Mouse (Mus musculus) left cerebral cortex, adult 9 months (tissue): ENCODE results near the gene Atp5c1.
A peak's percentile ranks its signal among the peaks of the same experiment; 100 is the strongest.

Source experiments
- DNase-seq, 2 experiments: peaks; one replicate each; pipeline ENCODE4 v3.0.0; 2022; ENCODE audit warnings: low spot score in 2 of 2

The Atp5c1 gene

DNA sequence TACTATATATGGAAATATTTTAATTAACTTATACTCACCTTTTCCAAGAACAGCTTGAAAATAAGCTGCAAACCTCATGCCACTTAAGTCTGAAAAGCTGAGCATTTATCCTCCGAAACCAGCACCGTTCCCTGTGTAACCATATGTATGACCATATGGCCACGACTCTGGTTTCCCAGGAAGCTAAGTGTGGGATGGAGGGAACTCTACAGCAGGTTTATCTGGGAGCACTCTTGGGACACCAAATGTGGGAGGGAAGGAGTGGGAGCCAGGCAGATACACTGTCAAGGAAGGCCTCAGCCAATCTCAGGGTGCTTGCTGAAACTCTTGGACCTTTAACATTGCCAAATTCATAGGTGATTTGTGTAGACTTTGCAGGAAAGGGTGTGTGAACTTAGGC is 29.4 kb downstream of the Atp5c1 start:
- DNase-seq, result peak; percentile 44 to 79

DNA sequence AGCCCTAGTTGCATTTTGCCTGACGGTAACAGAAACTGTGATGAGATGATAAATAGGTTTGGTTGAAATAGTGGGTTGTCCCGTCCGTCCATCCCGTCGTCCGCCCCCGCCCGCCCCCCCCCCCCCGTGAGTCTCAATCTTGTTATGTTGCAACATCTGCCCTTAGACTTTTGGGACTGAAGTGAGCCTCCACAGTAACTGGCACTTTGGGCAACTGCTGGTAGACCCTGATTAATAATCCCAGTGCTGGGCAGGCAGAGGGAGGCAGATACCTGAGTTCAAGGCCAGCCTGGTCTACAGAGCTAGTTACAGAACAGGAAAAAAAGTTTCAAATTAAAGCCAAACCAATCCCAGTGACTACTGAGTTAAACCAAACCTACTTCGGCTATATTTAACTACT is 30.9 kb downstream of the Atp5c1 start:
- no peak for DNase-seq

- DNase-seq, result peak; percentile 62 to 90
Measured at GRCm38 (mm10) chr2:10048461-10048860, 31.8 kb downstream of the Atp5c1 start, which contains the start of gene Taf3. Gene Taf3 (minus strand): TSS chr2:10048596.

GRCm38 (mm10) chr2:10047758-10048436 is 32.4 kb downstream of the Atp5c1 start:
- DNase-seq, result no peak

DNA sequence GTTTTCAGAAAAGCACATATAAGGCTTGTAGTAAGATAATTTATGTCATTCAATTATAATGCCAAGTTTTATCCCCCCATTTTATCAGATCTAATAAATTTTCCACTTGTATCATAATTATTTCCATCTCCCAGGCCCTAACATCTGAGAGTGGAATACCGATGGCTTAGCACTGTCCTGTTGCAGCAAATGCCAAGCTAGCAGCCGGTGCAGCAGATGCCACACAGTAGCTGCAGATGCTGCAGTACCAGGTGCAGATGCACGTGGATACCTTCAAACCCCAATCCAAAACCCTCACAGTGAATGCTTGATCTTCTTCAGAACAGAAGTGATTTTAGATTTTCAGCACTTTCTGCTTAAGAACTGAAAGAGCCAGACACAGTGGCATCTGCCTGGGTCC is 45.3 kb downstream of the Atp5c1 start:
- DNase-seq, result no peak

GRCm38 (mm10) chr2:10033684-10034083 is 46.6 kb downstream of the Atp5c1 start:
- no peak for DNase-seq

- DNase-seq, result no peak
Measured at GRCm38 (mm10) chr2:10029755-10030154, 50.6 kb downstream of the Atp5c1 start.

DNA sequence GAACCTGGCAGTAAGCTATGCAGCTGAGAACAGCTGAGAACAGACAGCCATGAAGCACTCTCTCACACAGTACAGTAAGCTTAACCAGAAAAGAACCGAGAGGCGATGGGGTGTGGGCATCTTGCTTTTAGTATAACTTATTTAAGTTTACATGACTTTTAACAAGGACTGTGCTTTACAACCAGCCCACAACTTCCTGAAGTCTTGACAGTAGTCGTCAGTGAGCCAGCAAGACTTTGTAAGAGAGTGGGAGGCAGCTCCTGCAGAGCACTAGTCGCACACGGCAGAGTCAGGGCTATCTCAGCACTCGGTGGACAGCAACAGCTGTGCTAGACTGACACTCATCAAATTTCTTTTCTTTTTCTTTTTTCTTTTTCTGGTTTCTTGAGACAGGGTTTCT is 56.0 kb downstream of the Atp5c1 start:
- no peak for DNase-seq

- DNase-seq, result no peak
Measured at GRCm38 (mm10) chr2:10021296-10021695, 59.0 kb downstream of the Atp5c1 start.

DNA sequence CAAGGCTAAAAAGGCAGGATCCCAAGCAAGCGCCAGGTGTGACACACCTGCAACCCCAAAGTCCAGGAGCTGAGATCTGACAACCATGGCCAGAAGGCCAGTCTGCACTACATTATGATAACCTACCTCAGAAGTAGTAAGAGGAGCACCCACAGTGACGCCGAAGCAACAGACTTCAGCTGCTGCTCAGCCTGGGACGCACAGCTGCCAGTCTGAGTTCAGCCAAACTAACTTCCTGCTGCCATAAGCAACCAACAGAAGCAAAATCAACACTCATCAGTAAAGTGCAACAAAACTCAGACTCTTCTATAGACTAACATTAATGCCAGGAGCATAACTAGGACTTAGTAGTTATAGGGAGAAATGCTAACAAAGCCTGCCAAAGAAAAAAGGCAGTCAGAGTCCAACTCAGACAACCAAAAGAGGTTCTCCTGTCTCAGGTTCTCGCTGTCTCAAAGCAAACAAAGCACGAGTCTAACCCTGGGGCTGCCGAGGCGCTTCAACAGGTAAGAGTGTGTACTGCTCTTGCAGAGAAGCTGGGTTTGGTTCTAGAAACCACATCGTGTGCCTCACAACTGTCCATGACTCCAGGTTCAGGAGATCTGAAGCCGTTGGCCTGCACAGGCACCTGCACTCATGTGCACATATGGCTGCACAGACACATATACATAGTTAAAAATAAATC is 65.2 kb downstream of the Atp5c1 start:
- DNase-seq, result no peak

- DNase-seq, result peak in 1 of 2 experiments; percentile 29
Measured at GRCm38 (mm10) chr2:10010263-10010909, 69.9 kb downstream of the Atp5c1 start.

DNA sequence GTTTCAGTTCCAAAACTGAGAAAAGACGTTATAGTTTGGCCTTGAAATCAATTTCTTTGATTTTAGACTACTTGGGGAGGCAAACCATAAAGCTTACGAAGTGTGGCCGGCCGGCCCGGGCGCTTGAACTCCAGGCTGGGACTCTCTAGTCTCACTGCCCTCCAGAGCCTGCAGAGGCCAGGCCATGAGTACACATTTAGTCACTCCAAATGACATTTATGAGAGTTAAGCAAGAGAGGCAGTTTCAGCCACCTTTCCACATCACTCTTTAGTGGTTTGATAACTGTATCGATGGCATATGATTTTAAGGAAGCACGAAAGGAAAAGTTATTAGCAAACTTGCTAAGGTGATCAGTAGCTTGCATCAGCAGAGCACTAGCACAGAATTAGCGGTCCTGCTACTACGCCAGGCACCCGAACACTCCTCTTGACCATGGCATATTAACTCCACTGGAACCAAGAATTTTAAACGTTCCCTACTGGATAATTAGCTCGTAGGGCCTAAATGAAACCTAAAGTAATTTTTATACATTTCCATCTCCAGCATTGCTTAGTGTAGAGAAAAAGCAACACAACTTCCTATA is 70.5 kb downstream of the Atp5c1 start:
- no peak for DNase-seq

DNA sequence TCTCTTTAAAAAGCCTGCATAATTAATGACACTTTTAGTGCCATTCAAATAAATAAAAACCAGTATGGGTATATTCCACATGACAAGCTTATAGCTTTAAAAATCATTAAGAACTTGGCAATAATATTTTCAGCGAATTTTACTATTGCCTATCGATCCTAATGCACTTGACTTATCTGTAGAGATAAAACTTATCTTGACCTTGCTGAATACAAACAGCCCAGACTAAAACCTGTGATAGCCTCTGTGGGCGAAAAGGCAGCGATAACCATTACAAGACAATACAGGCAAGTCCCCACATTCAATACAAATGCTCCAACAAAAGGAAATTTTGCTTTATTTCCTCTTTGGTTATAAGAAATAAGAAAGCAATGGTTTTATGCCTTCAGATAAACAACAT is 71.7 kb downstream of the Atp5c1 start:
- DNase-seq, result no peak
